ENCODE assay signal across 7 mouse cellular contexts in the genomic region with DNA sequence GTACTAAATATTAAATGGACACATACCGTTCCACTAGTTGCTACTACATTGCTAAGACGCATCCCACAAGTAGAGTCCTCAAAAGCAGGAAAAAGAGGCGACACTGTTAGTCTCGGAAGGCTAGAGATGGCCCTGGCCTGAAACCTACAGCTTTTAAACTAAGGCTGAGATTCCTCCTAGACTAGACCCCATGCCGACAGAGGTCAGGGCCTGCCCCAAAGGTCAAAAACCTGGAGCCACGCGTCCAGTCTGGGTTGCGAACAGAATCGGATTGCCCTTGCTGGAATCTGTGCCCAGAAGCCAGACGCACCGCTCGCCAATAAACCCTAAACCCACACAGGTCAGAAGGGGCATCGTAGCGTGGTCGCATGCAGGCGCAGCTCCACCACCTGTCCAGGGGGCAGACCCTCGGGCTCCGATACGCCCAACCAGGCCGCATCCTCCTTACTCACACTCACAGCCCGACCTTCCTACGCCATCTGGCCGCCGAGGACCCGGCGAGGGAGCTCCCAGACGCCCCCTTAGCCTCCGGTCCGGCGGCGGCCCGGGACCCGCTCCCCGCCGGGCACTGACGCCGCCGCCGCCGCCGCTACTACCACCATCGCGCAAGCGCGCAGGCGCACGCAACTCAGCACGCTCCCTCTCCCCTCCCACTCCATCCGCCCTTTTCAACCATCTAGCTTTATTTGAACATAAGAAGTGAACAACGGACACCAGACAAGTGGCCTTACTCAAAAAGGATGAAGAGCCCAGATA. TPM values are rescaled to one million over a fixed set of nuclear protein-coding genes. Genes with fewer than 3 reads are reported as not detected.
DNase-seq lines count a peak whose midpoint lies in the region; ATAC-seq lines count a peak whose summit lies in the region.

A gene (minus strand): TSS at position 609 of the 756 bp plus-strand sequence.

- peak; percentile 90 for DNase-seq in adrenal gland, postnatal 10 days
- DNase-seq in embryonic facial prominence, embryonic 10.5 days (ENCODE audit: low spot score) = peak; percentile 91
- peak; percentile 38 for DNase-seq in gonadal fat pad, adult 2 months (ENCODE audit: low read depth)
- DNase-seq in kidney, adult 11 months = peak; percentile 88
- peak; percentile 90 for DNase-seq in limb, embryonic 10.5 days (ENCODE audit: low spot score)
- peak; percentile 77 for DNase-seq in spleen, adult 12 weeks (ENCODE audit: low spot score)

- H3K4me1 ChIP-seq in embryonic facial prominence, embryonic 10.5 days = peaks cover 14% of the 10 kb centered on the region
- peaks cover 12% of the 10 kb centered on the region for H3K4me1 ChIP-seq in limb, embryonic 10.5 days
- H3K4me1 ChIP-seq in midbrain, embryonic 13.5 days (replicated peaks) = peaks cover 29% of the 10 kb centered on the region

- peak within 1 kb of the TSS; percentile 95 for H3K9ac ChIP-seq in midbrain, embryonic 13.5 days (replicated peaks)

- no peaks in the 10 kb centered on the region for H3K9me3 ChIP-seq in embryonic facial prominence, embryonic 10.5 days
- no peaks in the 10 kb centered on the region for H3K9me3 ChIP-seq in limb, embryonic 10.5 days (replicated peaks)
- H3K9me3 ChIP-seq in midbrain, embryonic 13.5 days = no peaks in the 10 kb centered on the region

- peak within 1 kb of the TSS; percentile 95 for H3K4me3 ChIP-seq in embryonic facial prominence, embryonic 10.5 days
- peak within 1 kb of the TSS; percentile 94 for H3K4me3 ChIP-seq in limb, embryonic 10.5 days
- H3K4me3 ChIP-seq in midbrain, embryonic 13.5 days (replicated peaks) = peak within 1 kb of the TSS; percentile 93

- H3K36me3 ChIP-seq in embryonic facial prominence, embryonic 10.5 days (replicated peaks) = peaks cover 14% of the 10 kb centered on the region
- peaks cover 17% of the 10 kb centered on the region for H3K36me3 ChIP-seq in limb, embryonic 10.5 days
- 0 out of 2 replicates have a peak, but pooled peaks cover 2% of the 10 kb centered on the region for H3K36me3 ChIP-seq in midbrain, embryonic 13.5 days

- H3K4me2 ChIP-seq in midbrain, embryonic 13.5 days (replicated peaks) = peak within 1 kb of the TSS; percentile 89

- H3K27me3 ChIP-seq in embryonic facial prominence, embryonic 10.5 days (replicated peaks; ENCODE audit: low read depth, poor library complexity, severe bottlenecking) = no peaks in the 10 kb centered on the region
- H3K27me3 ChIP-seq in limb, embryonic 10.5 days (ENCODE audit: low read depth, poor library complexity, severe bottlenecking) = no peaks in the 10 kb centered on the region
- no peaks in the 10 kb centered on the region for H3K27me3 ChIP-seq in midbrain, embryonic 13.5 days

- WGBS in embryonic facial prominence, embryonic 10.5 days = under 1% methylated on average over 50 of the region's 50 CpGs
- WGBS in limb, embryonic 10.5 days = under 1% methylated on average over 50 of the region's 50 CpGs
- under 1% methylated on average over 50 of the region's 50 CpGs for WGBS in midbrain, embryonic 13.5 days

- peak; percentile 88 for ATAC-seq in midbrain, embryonic 13.5 days

- H3K27ac ChIP-seq in embryonic facial prominence, embryonic 10.5 days (replicated peaks) = peak within 1 kb of the TSS; percentile 97
- peak within 1 kb of the TSS; percentile 96 for H3K27ac ChIP-seq in limb, embryonic 10.5 days
- peak within 1 kb of the TSS; percentile 65 for H3K27ac ChIP-seq in midbrain, embryonic 13.5 days

RNA-seq across cellular contexts. Expression of the gene that starts here (rescaled TPM):
- total RNA-seq in adrenal gland, postnatal 10 days (2021) = 100 to 1,000 TPM in 1 of 2 experiments, 10 to 100 TPM in 1; 85.6 to 107 TPM
- polyA plus RNA-seq in embryonic facial prominence, embryonic 10.5 days (2016; fragmentation: Nextera tagmentation; extraction: Ambion mirVana) = 77.8 and 78.8 TPM in 2 replicates
- 71.4 and 83.2 TPM in 2 replicates for polyA plus RNA-seq in gonadal fat pad, adult 2 months (2012; rRNA removed)
- 75.8 and 81.0 TPM in 2 replicates for polyA plus RNA-seq in limb, embryonic 10.5 days (2016; fragmentation: Nextera tagmentation; extraction: Ambion mirVana)
- 46.7 and 54.2 TPM in 2 replicates for polyA plus RNA-seq in midbrain, embryonic 13.5 days (2015; fragmentation: Nextera tagmentation; extraction: Ambion mirVana)

Comparison
In these comparisons a context has a peak if more than half of its experiments do, and no peak if none do; other contexts are left out.
1. Peak in every context shown above with its lines: DNase-seq, ATAC-seq, H3K4me3 ChIP-seq and H3K27ac ChIP-seq.
2. DNase-seq: peak in every context shown above with its lines; median percentile 91 in embryonic facial prominence, embryonic 10.5 days; 90 in adrenal gland, postnatal 10 days; 90 in limb, embryonic 10.5 days; 88 in kidney, adult 11 months; 77 in spleen, adult 12 weeks; 38 in gonadal fat pad, adult 2 months.